Mouse (Mus musculus) CH12.LX (cell line): Measurements from ENCODE around the gene Ccdc183. TPM values are rescaled to one million over a fixed set of nuclear protein-coding genes. Genes with fewer than 3 reads are reported as not detected.

Experiments used
- DNase-seq: peaks from one replicate; pipeline ENCODE4 v3.0.0-alpha.2; 2013; ENCODE audit errors: extremely low read depth
- H3K27ac ChIP-seq: 2 replicates; pipeline ENCODE4 v1.5.1; 2012; ENCODE audit warnings: low read depth, mild to moderate bottlenecking, control low read depth, moderate library complexity; ENCODE audit not compliant: insufficient read depth
- H3K27me3 ChIP-seq: replicated peaks from 2 replicates; pipeline ENCODE3; 2012; ENCODE audit warnings: inconsistent platforms
- H3K36me3 ChIP-seq, 2 experiments: replicated peaks in 1 of 2; 2 replicates each; pipeline versions ENCODE3 to v1.6.1; 2012; ENCODE audit warnings: inconsistent platforms in 1 of 2, low read length in 1 of 2, mild to moderate bottlenecking in 1 of 2, mixed read lengths in 1 of 2, moderate library complexity in 1 of 2; ENCODE audit not compliant: control insufficient read depth in 1 of 2, insufficient read depth in 1 of 2
- H3K4me1 ChIP-seq, 2 experiments: 2 replicates each; pipeline ENCODE4 v1.6.1; 2012; ENCODE audit warnings: inconsistent platforms in 1 of 2, moderate library complexity in 1 of 2; ENCODE audit not compliant: insufficient read depth in 2 of 2, control insufficient read depth in 1 of 2
- H3K4me2 ChIP-seq: 2 replicates; pipeline ENCODE4 v1.6.1; 2012; ENCODE audit warnings: low read depth, mild to moderate bottlenecking, control low read depth; ENCODE audit not compliant: poor library complexity, insufficient read depth, severe bottlenecking
- H3K4me3 ChIP-seq, 3 experiments: fragments of 150-350 bp in 1 of 3; sonication (generic) in 1 of 3; replicated peaks in 1 of 3; 2 replicates each; pipeline versions ENCODE3 to v1.5.1; 2011 to 2012; ENCODE audit warnings: low read depth in 2 of 3, low read length in 2 of 3, mild to moderate bottlenecking in 2 of 3, moderate library complexity in 2 of 3, control low read depth in 1 of 3, improper control_type of control experiment in 1 of 3, inconsistent platforms in 1 of 3, mixed read lengths in 1 of 3; ENCODE audit not compliant: poor library complexity in 1 of 3
- H3K79me2 ChIP-seq: replicated peaks from 2 replicates; pipeline ENCODE4 v1.6.1; 2012; ENCODE audit warnings: mild to moderate bottlenecking, moderate library complexity; ENCODE audit not compliant: control insufficient read depth, poor library complexity, insufficient read depth, severe bottlenecking; ENCODE audit errors: extremely low read depth
- H3K9ac ChIP-seq: 2 replicates; pipeline ENCODE4 v1.6.1; 2012; ENCODE audit warnings: low read depth, mild to moderate bottlenecking, control low read depth, moderate library complexity; ENCODE audit not compliant: insufficient read depth
- H3K9me3 ChIP-seq: replicated peaks from 2 replicates; pipeline ENCODE3; 2012; ENCODE audit warnings: low read length, inconsistent platforms, mixed read lengths
- CHD2 ChIP-seq: IDR thresholded peaks from 2 replicates; pipeline ENCODE4 v1.6.1; 2011; ENCODE audit warnings: low read length, improper control_type of control experiment
- ELF1 ChIP-seq: IDR thresholded peaks from 2 replicates; pipeline ENCODE4 v1.6.1; 2014; ENCODE audit warnings: low read depth, mild to moderate bottlenecking, inconsistent platforms, low read length, improper control_type of control experiment
- HCFC1 ChIP-seq: IDR thresholded peaks from 2 replicates; pipeline ENCODE4 v1.6.1; 2012; ENCODE audit warnings: low read depth, mild to moderate bottlenecking, inconsistent platforms, low read length, improper control_type of control experiment
- IRF4 ChIP-seq: IDR thresholded peaks from 2 replicates; pipeline ENCODE4 v1.6.1; 2014; ENCODE audit warnings: low read depth, mild to moderate bottlenecking, inconsistent platforms, low read length, improper control_type of control experiment
- JUN ChIP-seq: IDR thresholded peaks from 2 replicates; pipeline ENCODE4 v1.6.1; 2011; ENCODE audit warnings: low read depth, mild to moderate bottlenecking, low read length, improper control_type of control experiment, moderate library complexity; ENCODE audit not compliant: insufficient read depth
- JUND ChIP-seq: conservative IDR thresholded peaks from 2 replicates; pipeline ENCODE4 v1.6.1; 2011; ENCODE audit warnings: low read depth, low read length, improper control_type of control experiment
- MAFK ChIP-seq: IDR thresholded peaks from 2 replicates; pipeline ENCODE4 v1.6.1; 2011; ENCODE audit warnings: low read length, improper control_type of control experiment; ENCODE audit not compliant: insufficient replicate concordance
- MAX ChIP-seq: IDR thresholded peaks from 2 replicates; pipeline ENCODE4 v1.6.1; 2011; ENCODE audit warnings: low read length, improper control_type of control experiment
- MEF2A ChIP-seq: IDR thresholded peaks from 2 replicates; pipeline ENCODE4 v1.6.1; 2014; ENCODE audit warnings: low read depth, mild to moderate bottlenecking, inconsistent platforms, low read length, improper control_type of control experiment, borderline replicate concordance
- MYC ChIP-seq: IDR thresholded peaks from 2 replicates; pipeline ENCODE4 v1.6.1; 2011; ENCODE audit warnings: low read depth, mild to moderate bottlenecking, improper control_type of control experiment, low read length
- PAX5 ChIP-seq: IDR thresholded peaks from 2 replicates; pipeline ENCODE4 v1.6.1; 2012; ENCODE audit warnings: low read length, inconsistent platforms, mixed read lengths
- UBTF ChIP-seq: IDR thresholded peaks from 2 replicates; pipeline ENCODE4 v1.6.1; 2012; ENCODE audit warnings: low read depth, mild to moderate bottlenecking, inconsistent platforms, low read length, improper control_type of control experiment, moderate library complexity
- USF1 ChIP-seq: IDR thresholded peaks from 2 replicates; pipeline ENCODE4 v1.6.1; 2014; ENCODE audit warnings: low read depth, mild to moderate bottlenecking, inconsistent platforms, low read length, improper control_type of control experiment
- USF2 ChIP-seq: conservative IDR thresholded peaks from 2 replicates; pipeline ENCODE4 v1.6.1; 2011; ENCODE audit warnings: low read depth, low read length, improper control_type of control experiment
- ZC3H11A ChIP-seq: IDR thresholded peaks from 2 replicates; pipeline ENCODE4 v1.6.1; 2012; ENCODE audit warnings: low read depth, mild to moderate bottlenecking, inconsistent platforms, low read length, improper control_type of control experiment
- ZMIZ1 ChIP-seq: IDR thresholded peaks from 2 replicates; pipeline ENCODE4 v1.6.1; 2012; ENCODE audit warnings: low read depth, mild to moderate bottlenecking, inconsistent platforms, low read length, improper control_type of control experiment
- dilution Hi-C: fragments of 300-500 bp; cut with MboI; formaldehyde crosslinking; loops from 2 replicates; pipeline ENCODE4 v1.14.3; 2020; ENCODE audit warnings: low sequenced_read_pairs; ENCODE audit not compliant: extremely low pct_unique_long_range_greater_than_20kb, extremely low pct_ligation_motif_present
- in situ Hi-C: fragments of 300-500 bp; cut with MboI; formaldehyde crosslinking; loops from 3 replicates; pipeline ENCODE4 v1.14.3; 2019; ENCODE audit warnings: low sequenced_read_pairs, low pct_ligation_motif_present, low pct_unique_long_range_greater_than_20kb, mixed read lengths
- polyA plus RNA-seq: library from polyadenylated mRNA; unstranded; fragments of >175 nt; gene quantifications from 2 replicates; pipeline ENCODE4 v1.2.1, GENCODE M21; 2012; ENCODE audit warnings: low read depth; ENCODE audit not compliant: insufficient read length
- total RNA-seq, 2 experiments: library from RNA; depleted of rRNA; stranded (reverse); fragments of 300-350 nt in 1 of 2; fragments of >200 nt in 1 of 2; gene quantifications; 2 replicates each; pipeline ENCODE4 v1.2.3; 2012 to 2014

Gene Ccdc183
- total and polyA plus RNA-seq, 3 experiments: 0.13 TPM; not detected in 2

- no peak within 1 kb of the TSS for H3K27ac ChIP-seq
- H3K4me1 ChIP-seq: no peaks in the 10 kb centered on the region
- TF ChIP-seq USF1 (no peak), MAX (no peak), IRF4 (no peak), ZMIZ1 (no peak), UBTF (no peak), CHD2 (no peak), USF2 (no peak)
- TF ChIP-seq, all 38 proteins: peak for 0
- peaks cover 88% of the 10 kb centered on the region for H3K27me3 ChIP-seq
- H3K4me3 ChIP-seq: no peak within 1 kb of the TSS
- no peak within 1 kb of the TSS for H3K4me2 ChIP-seq
- dilution Hi-C loops (no loop called here), in situ Hi-C loops (no loop called here)
- H3K79me2 ChIP-seq: no peaks in the 10 kb centered on the region
- H3K36me3 ChIP-seq: no peaks in the 10 kb centered on the region
- no peak for DNase-seq
- no peak within 1 kb of the TSS for H3K9ac ChIP-seq
- no peaks in the 10 kb centered on the region for H3K9me3 ChIP-seq
Observed at GRCm38 (mm10) chr2:25627811-25628210, 10.3 kb upstream of the Ccdc183 start, which contains the start of gene Fcna. TSS of gene Fcna (minus strand) at chr2:25628030.

- dilution Hi-C loops: no loop called here
- Histone ChIP-seq H3K4me3 (no peak overlapping the region), H3K36me3 (no peaks in the 10 kb centered on the region), H3K4me1 (peaks cover 0 to 6% of the 10 kb centered on the region in 2 experiments; a peak in 2 of 4 replicates)
- in situ Hi-C loops: no loop called here
- TF ChIP-seq PAX5: no peak
- no peak for TF ChIP-seq MAFK
- TF ChIP-seq HCFC1: no peak
- TF ChIP-seq JUND: no peak
- no peak for TF ChIP-seq JUN
- TF ChIP-seq UBTF: no peak
- no peak for TF ChIP-seq CHD2
- TF ChIP-seq MAX: no peak
- no peak for TF ChIP-seq ELF1
- no peak for TF ChIP-seq ZC3H11A
- TF ChIP-seq MYC: no peak
- TF ChIP-seq MEF2A: no peak
- TF ChIP-seq, all 38 proteins: peak for 0
- Histone ChIP-seq H3K4me2 (no peak overlapping the region), H3K9ac (no peak overlapping the region), H3K79me2 (no peaks in the 10 kb centered on the region), H3K9me3 (no peaks in the 10 kb centered on the region), H3K27ac (no peak overlapping the region), H3K27me3 (peaks cover 80% of the 10 kb centered on the region)
- DNase-seq: no peak
Observed at GRCm38 (mm10) chr2:25625986-25626385, 8.5 kb upstream of the Ccdc183 start.
